In the genomic region with DNA sequence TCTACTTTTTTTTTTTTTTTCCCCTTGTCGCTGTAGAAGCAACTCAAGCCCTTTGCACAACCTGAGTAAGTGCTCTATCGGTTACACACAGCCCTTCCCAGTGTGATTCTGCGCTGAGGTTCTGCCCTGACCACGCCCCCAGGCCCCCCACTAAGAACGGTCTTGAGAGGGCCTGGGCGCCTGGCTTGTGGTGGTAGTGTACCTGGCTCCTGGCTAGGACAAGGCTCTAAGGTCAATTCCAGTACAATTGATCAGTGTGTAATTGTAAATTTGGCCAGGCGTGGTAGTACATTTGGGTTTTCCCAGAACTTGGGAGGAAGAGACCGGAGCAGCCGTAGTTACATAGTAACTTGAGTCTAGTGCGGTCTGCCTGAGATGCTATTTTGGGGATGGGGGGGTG, we compare ENCODE assay signal across 11 mouse cellular contexts. TPM values are rescaled to one million over a fixed set of nuclear protein-coding genes. Genes with fewer than 3 reads are reported as not detected.
DNase-seq lines count a peak whose midpoint lies in the region; ATAC-seq and TF ChIP-seq lines count a peak whose summit lies in the region.
"Had no signal": no experiment of that assay in that cellular context is flagged by ENCODE, and none has a peak within 500 bp of the region (broad histone marks: within the 10 kb centered on the region; RNA-seq: fewer than 3 reads in every experiment).

No protein-coding gene starts in this region.

- H3K27me3 ChIP-seq in hindbrain, embryonic 13.5 days: peaks cover 18% of the 10 kb centered on the region; the same call in 1 of the 2 replicates
- no peaks in the 10 kb centered on the region for H3K27me3 ChIP-seq in hindbrain, embryonic 14.5 days (ENCODE audit: control insufficient read depth, insufficient read depth, low read length)
- no peaks in the 10 kb centered on the region for H3K27me3 ChIP-seq in stomach, embryonic 16.5 days (ENCODE audit: control insufficient read depth, insufficient read depth, low read length)
- 0 out of 2 replicates have a peak, but pooled peaks cover 2% of the 10 kb centered on the region for H3K27me3 ChIP-seq in stomach, postnatal 0 days (ENCODE audit: control insufficient read depth, insufficient read depth, low read length)
- H3K27me3 ChIP-seq in intestine, embryonic 16.5 days (replicated peaks; ENCODE audit: control insufficient read depth, insufficient read depth, low read length): no peaks in the 10 kb centered on the region
- H3K27me3 ChIP-seq in forebrain, embryonic 14.5 days (replicated peaks; ENCODE audit: control insufficient read depth, insufficient read depth, low read length): 0 out of 2 replicates have a peak, but pooled peaks cover 4% of the 10 kb centered on the region

- H3K4me1 ChIP-seq in hindbrain, embryonic 13.5 days (replicated peaks): peaks cover 35% of the 10 kb centered on the region
- H3K4me1 ChIP-seq in hindbrain, embryonic 14.5 days (replicated peaks; ENCODE audit: control insufficient read depth, insufficient read depth, low read length): peaks cover 25% of the 10 kb centered on the region
- H3K4me1 ChIP-seq in stomach, embryonic 16.5 days (ENCODE audit: control insufficient read depth, insufficient read depth, low read length): peaks cover 21% of the 10 kb centered on the region
- H3K4me1 ChIP-seq in stomach, postnatal 0 days (replicated peaks; ENCODE audit: control insufficient read depth, insufficient read depth): peaks cover 4% of the 10 kb centered on the region; the same call in 1 of the 2 replicates
- H3K4me1 ChIP-seq in intestine, embryonic 16.5 days (ENCODE audit: control insufficient read depth, insufficient read depth, low read length): peaks cover 20% of the 10 kb centered on the region
- H3K4me1 ChIP-seq in forebrain, embryonic 14.5 days (ENCODE audit: control insufficient read depth, insufficient read depth, low read length): peaks cover 15% of the 10 kb centered on the region

- TF ChIP-seq CTCF in stomach, postnatal 0 days (IDR thresholded peaks at IDR 0.05; ENCODE audit: low read depth): no peak

- no peak overlapping the region for H3K4me2 ChIP-seq in hindbrain, embryonic 13.5 days
- H3K4me2 ChIP-seq in hindbrain, embryonic 14.5 days (replicated peaks): no peak overlapping the region
- H3K4me2 ChIP-seq in stomach, embryonic 16.5 days (ENCODE audit: low read depth, low read length): no peak overlapping the region
- H3K4me2 ChIP-seq in stomach, postnatal 0 days (replicated peaks; ENCODE audit: low read depth): no peak overlapping the region
- H3K4me2 ChIP-seq in intestine, embryonic 16.5 days (ENCODE audit: low read depth, low read length): peak overlapping the region; percentile 88; the same call in 1 of the 2 replicates
- H3K4me2 ChIP-seq in forebrain, embryonic 14.5 days (ENCODE audit: low read length): no peak overlapping the region

- no peaks in the 10 kb centered on the region for H3K9me3 ChIP-seq in hindbrain, embryonic 13.5 days
- H3K9me3 ChIP-seq in hindbrain, embryonic 14.5 days (ENCODE audit: control insufficient read depth, low read length): no peaks in the 10 kb centered on the region
- H3K9me3 ChIP-seq in stomach, embryonic 16.5 days (replicated peaks; ENCODE audit: control insufficient read depth, low read length): no peaks in the 10 kb centered on the region
- no peaks in the 10 kb centered on the region for H3K9me3 ChIP-seq in stomach, postnatal 0 days (ENCODE audit: control insufficient read depth, low read length)
- no peaks in the 10 kb centered on the region for H3K9me3 ChIP-seq in intestine, embryonic 16.5 days (ENCODE audit: control insufficient read depth, low read length)
- H3K9me3 ChIP-seq in forebrain, embryonic 14.5 days (replicated peaks; ENCODE audit: control insufficient read depth, low read length): no peaks in the 10 kb centered on the region

- peak overlapping the region; percentile 99 for H3K27ac ChIP-seq in hindbrain, embryonic 13.5 days
- no peak overlapping the region for H3K27ac ChIP-seq in hindbrain, embryonic 14.5 days
- 0 out of 2 replicates have a peak overlapping the region, but pooled peaks have one; percentile 96 for H3K27ac ChIP-seq in stomach, embryonic 16.5 days (ENCODE audit: low read length)
- H3K27ac ChIP-seq in stomach, postnatal 0 days (replicated peaks): no peak overlapping the region; the same call in 1 of the 2 replicates
- H3K27ac ChIP-seq in intestine, embryonic 16.5 days (ENCODE audit: low read length): peak overlapping the region; percentile 92
- no peak overlapping the region for H3K27ac ChIP-seq in forebrain, embryonic 14.5 days (ENCODE audit: low read depth, low read length)

- peaks cover 12% of the 10 kb centered on the region for H3K36me3 ChIP-seq in hindbrain, embryonic 13.5 days
- H3K36me3 ChIP-seq in hindbrain, embryonic 14.5 days (replicated peaks; ENCODE audit: control insufficient read depth, insufficient read depth): peaks cover 16% of the 10 kb centered on the region
- peaks cover 8% of the 10 kb centered on the region for H3K36me3 ChIP-seq in stomach, embryonic 16.5 days (ENCODE audit: control insufficient read depth, insufficient read depth, low read length)
- no peaks in the 10 kb centered on the region; the same call in 1 of the 2 replicates for H3K36me3 ChIP-seq in stomach, postnatal 0 days (ENCODE audit: control insufficient read depth, insufficient read depth, low read length)
- H3K36me3 ChIP-seq in intestine, embryonic 16.5 days (ENCODE audit: control insufficient read depth, insufficient read depth, low read length): peaks cover 7% of the 10 kb centered on the region
- H3K36me3 ChIP-seq in forebrain, embryonic 14.5 days (ENCODE audit: control insufficient read depth, insufficient read depth, low read length): peaks cover 12% of the 10 kb centered on the region

- 47% methylated on average over 10 of the region's 10 CpGs for WGBS in hindbrain, embryonic 13.5 days
- WGBS in hindbrain, embryonic 14.5 days: 54% methylated on average over 10 of the region's 10 CpGs
- 50% methylated on average over 10 of the region's 10 CpGs for WGBS in stomach, embryonic 16.5 days
- 58% methylated on average over 10 of the region's 10 CpGs for WGBS in stomach, postnatal 0 days
- 44% methylated on average over 10 of the region's 10 CpGs for WGBS in intestine, embryonic 16.5 days
- 43% methylated on average over 10 of the region's 10 CpGs for WGBS in forebrain, embryonic 14.5 days

- no peak for TF ChIP-seq EP300 in stomach, postnatal 0 days (optimal IDR thresholded peaks at IDR 0.05)

- DNase-seq in hindbrain, embryonic 14.5 days (ENCODE audit: low spot score): no peak
- no peak for DNase-seq in stomach, postnatal 0 days (ENCODE audit: low spot score)
- peak; percentile 82 for DNase-seq in yolk sac, embryonic 10.5 days (ENCODE audit: low spot score)
- no peak for DNase-seq in forebrain, embryonic 14.5 days (ENCODE audit: low spot score)
- DNase-seq: adrenal gland, postnatal 14 days; cerebellum, postnatal 25 days; lung, postnatal 14 days; thymus, postnatal 4 days had no signal

- ATAC-seq in hindbrain, embryonic 13.5 days (ENCODE audit: low FRiP score): no peak
- no peak for ATAC-seq in hindbrain, embryonic 14.5 days (ENCODE audit: low FRiP score)
- ATAC-seq in stomach, embryonic 16.5 days (ENCODE audit: insufficient read depth, low FRiP score): no peak
- no peak for ATAC-seq in stomach, postnatal 0 days (ENCODE audit: low FRiP score, low TSS enrichment)
- no peak for ATAC-seq in intestine, embryonic 16.5 days
- ATAC-seq in forebrain, embryonic 14.5 days: no peak

- no peak overlapping the region for H3K9ac ChIP-seq in hindbrain, embryonic 13.5 days
- no peak overlapping the region for H3K9ac ChIP-seq in hindbrain, embryonic 14.5 days
- H3K9ac ChIP-seq in stomach, embryonic 16.5 days (ENCODE audit: low read length): no peak overlapping the region; the same call in 1 of the 2 replicates
- no peak overlapping the region for H3K9ac ChIP-seq in stomach, postnatal 0 days (ENCODE audit: low read length)
- H3K9ac ChIP-seq in intestine, embryonic 16.5 days (ENCODE audit: low read depth, low read length): 0 out of 2 replicates have a peak overlapping the region, but pooled peaks have one; percentile 39
- H3K9ac ChIP-seq in forebrain, embryonic 14.5 days (ENCODE audit: low read length): no peak overlapping the region

- H3K4me3 ChIP-seq in hindbrain, embryonic 13.5 days: no peak overlapping the region
- no peak overlapping the region for H3K4me3 ChIP-seq in hindbrain, embryonic 14.5 days (replicated peaks; ENCODE audit: low read length)
- no peak overlapping the region for H3K4me3 ChIP-seq in stomach, embryonic 16.5 days (replicated peaks; ENCODE audit: low read length)
- no peak overlapping the region for H3K4me3 ChIP-seq in stomach, postnatal 0 days (ENCODE audit: low read depth, low read length)
- peak overlapping the region; percentile 11; the same call in 1 of the 2 replicates for H3K4me3 ChIP-seq in intestine, embryonic 16.5 days (ENCODE audit: low read length)
- no peak overlapping the region for H3K4me3 ChIP-seq in forebrain, embryonic 14.5 days (ENCODE audit: low read depth, low read length)

RNA-seq across cellular contexts. Expression of a gene that starts 1.4 kb away (rescaled TPM):
- polyA plus RNA-seq in hindbrain, embryonic 13.5 days (2015; fragmentation: Nextera tagmentation; extraction: Ambion mirVana): 159 and 163 TPM in 2 replicates
- 146 and 151 TPM in 2 replicates for polyA plus RNA-seq in hindbrain, embryonic 14.5 days (2014; fragmentation: Nextera tagmentation; extraction: Ambion mirVana)
- 52.0 and 60.7 TPM in 2 replicates for polyA plus RNA-seq in stomach, embryonic 16.5 days (2015; fragmentation: Nextera tagmentation; extraction: Ambion mirVana)
- 28.9 and 34.9 TPM in 2 replicates for polyA plus RNA-seq in stomach, postnatal 0 days (2015; fragmentation: Nextera tagmentation; extraction: Ambion mirVana)
- 77.5 and 80.8 TPM in 2 replicates for polyA plus RNA-seq in intestine, embryonic 16.5 days (2015; fragmentation: Nextera tagmentation; extraction: Ambion mirVana)
- polyA plus RNA-seq in forebrain, embryonic 14.5 days (2014; fragmentation: Nextera tagmentation; extraction: Ambion mirVana): 170 TPM in 2 replicates

RNA-seq across cellular contexts. Expression of a gene that starts 1.6 kb away (rescaled TPM):
- polyA plus RNA-seq in hindbrain, embryonic 13.5 days (2015; fragmentation: Nextera tagmentation; extraction: Ambion mirVana): 5.7 and 5.8 TPM in 2 replicates
- polyA plus RNA-seq in hindbrain, embryonic 14.5 days (2014; fragmentation: Nextera tagmentation; extraction: Ambion mirVana): 5.6 and 6.0 TPM in 2 replicates
- 41.2 and 53.7 TPM in 2 replicates for polyA plus RNA-seq in stomach, embryonic 16.5 days (2015; fragmentation: Nextera tagmentation; extraction: Ambion mirVana)
- 44.2 and 50.6 TPM in 2 replicates for polyA plus RNA-seq in stomach, postnatal 0 days (2015; fragmentation: Nextera tagmentation; extraction: Ambion mirVana)
- polyA plus RNA-seq in intestine, embryonic 16.5 days (2015; fragmentation: Nextera tagmentation; extraction: Ambion mirVana): 65.6 and 79.6 TPM in 2 replicates
- polyA plus RNA-seq in forebrain, embryonic 14.5 days (2014; fragmentation: Nextera tagmentation; extraction: Ambion mirVana): 4.7 and 5.0 TPM in 2 replicates

RNA-seq across cellular contexts. Expression of a gene that starts 20.6 kb away (rescaled TPM):
- polyA plus RNA-seq in hindbrain, embryonic 13.5 days (2015; fragmentation: Nextera tagmentation; extraction: Ambion mirVana): 159 and 172 TPM in 2 replicates
- polyA plus RNA-seq in hindbrain, embryonic 14.5 days (2014; fragmentation: Nextera tagmentation; extraction: Ambion mirVana): 167 and 175 TPM in 2 replicates
- 9.9 and 13.9 TPM in 2 replicates for polyA plus RNA-seq in stomach, embryonic 16.5 days (2015; fragmentation: Nextera tagmentation; extraction: Ambion mirVana)
- 2.7 and 3.5 TPM in 2 replicates for polyA plus RNA-seq in stomach, postnatal 0 days (2015; fragmentation: Nextera tagmentation; extraction: Ambion mirVana)
- polyA plus RNA-seq in intestine, embryonic 16.5 days (2015; fragmentation: Nextera tagmentation; extraction: Ambion mirVana): 8.4 and 9.7 TPM in 2 replicates
- polyA plus RNA-seq in forebrain, embryonic 14.5 days (2014; fragmentation: Nextera tagmentation; extraction: Ambion mirVana): 106 and 121 TPM in 2 replicates

RNA-seq across cellular contexts. Expression of a gene that starts 29.5 kb away (rescaled TPM):
- polyA plus RNA-seq in hindbrain, embryonic 13.5 days (2015; fragmentation: Nextera tagmentation; extraction: Ambion mirVana): 116 and 118 TPM in 2 replicates
- 91.1 and 94.1 TPM in 2 replicates for polyA plus RNA-seq in hindbrain, embryonic 14.5 days (2014; fragmentation: Nextera tagmentation; extraction: Ambion mirVana)
- polyA plus RNA-seq in stomach, embryonic 16.5 days (2015; fragmentation: Nextera tagmentation; extraction: Ambion mirVana): 145 and 154 TPM in 2 replicates
- polyA plus RNA-seq in stomach, postnatal 0 days (2015; fragmentation: Nextera tagmentation; extraction: Ambion mirVana): 100 and 101 TPM in 2 replicates
- 120 and 131 TPM in 2 replicates for polyA plus RNA-seq in intestine, embryonic 16.5 days (2015; fragmentation: Nextera tagmentation; extraction: Ambion mirVana)
- 96.0 and 113 TPM in 2 replicates for polyA plus RNA-seq in forebrain, embryonic 14.5 days (2014; fragmentation: Nextera tagmentation; extraction: Ambion mirVana)

RNA-seq across cellular contexts. Expression of a gene that starts 33.3 kb away (rescaled TPM):
- polyA plus RNA-seq in hindbrain, embryonic 13.5 days (2015; fragmentation: Nextera tagmentation; extraction: Ambion mirVana): 6.1 and 6.9 TPM in 2 replicates
- 3.1 and 3.6 TPM in 2 replicates for polyA plus RNA-seq in hindbrain, embryonic 14.5 days (2014; fragmentation: Nextera tagmentation; extraction: Ambion mirVana)
- 16.3 and 17.8 TPM in 2 replicates for polyA plus RNA-seq in stomach, embryonic 16.5 days (2015; fragmentation: Nextera tagmentation; extraction: Ambion mirVana)
- polyA plus RNA-seq in stomach, postnatal 0 days (2015; fragmentation: Nextera tagmentation; extraction: Ambion mirVana): 4.5 and 5.0 TPM in 2 replicates
- polyA plus RNA-seq in intestine, embryonic 16.5 days (2015; fragmentation: Nextera tagmentation; extraction: Ambion mirVana): 15.6 and 16.7 TPM in 2 replicates
- polyA plus RNA-seq in forebrain, embryonic 14.5 days (2014; fragmentation: Nextera tagmentation; extraction: Ambion mirVana): 6.8 and 6.9 TPM in 2 replicates

Comparison
In these comparisons a context has a peak if more than half of its experiments do, and no peak if none do; other contexts are left out.
1. H3K27ac ChIP-seq: peak in hindbrain, embryonic 13.5 days (single experiment), stomach, embryonic 16.5 days (single experiment) and intestine, embryonic 16.5 days (single experiment); none in hindbrain, embryonic 14.5 days (single experiment), stomach, postnatal 0 days (single experiment) and forebrain, embryonic 14.5 days (single experiment).